Mouse (Mus musculus) limb, embryonic 14.5 days (tissue): ENCODE measurements at regions not wholly inside any gene's neighbourhood (a gene's known extent, or its start where the extent isn't known, plus 50 kb on each side); places are given as distances from the start of the nearest gene placed in this dataset.

Experiments used
- ATAC-seq: fragments of 200-750 bp; cut with Nextera tagmentation; 2 replicates; pipeline ENCODE4 v1.8.0; 2017; ENCODE audit warnings: low read depth, moderate number of reproducible peaks, moderate TSS enrichment; ENCODE audit not compliant: low FRiP score
- DNase-seq: peaks from one replicate; pipeline ENCODE4 v3.0.0-alpha.2; 2015; ENCODE audit warnings: low spot score
- H3K27ac ChIP-seq: fragments of 300-500 bp; sonication (generic); replicated peaks from 2 replicates; pipeline ENCODE4 v1.5.1; 2014; ENCODE audit warnings: low read depth, mild to moderate bottlenecking, low read length, moderate library complexity, mixed read lengths
- H3K27me3 ChIP-seq: fragments of 300-500 bp; sonication (generic); 2 replicates; pipeline ENCODE4 v1.6.1; 2014; ENCODE audit warnings: low read length, mixed read lengths; ENCODE audit not compliant: control insufficient read depth, insufficient read depth
- H3K36me3 ChIP-seq: fragments of 300-500 bp; sonication (generic); 2 replicates; pipeline ENCODE4 v1.6.1; 2014; ENCODE audit warnings: mild to moderate bottlenecking, low read length, moderate library complexity, mixed read lengths; ENCODE audit not compliant: control insufficient read depth, insufficient read depth
- H3K4me1 ChIP-seq: fragments of 300-500 bp; sonication (generic); 2 replicates; pipeline ENCODE4 v1.6.1; 2014; ENCODE audit warnings: antibody characterized with exemption, low read length, mixed read lengths; ENCODE audit not compliant: control insufficient read depth, insufficient read depth
- H3K4me2 ChIP-seq: fragments of 300-500 bp; sonication (generic); replicated peaks from 2 replicates; pipeline ENCODE4 v1.6.1; 2014; ENCODE audit warnings: low read depth, mild to moderate bottlenecking, low read length, moderate library complexity; ENCODE audit not compliant: severe bottlenecking
- H3K4me3 ChIP-seq: fragments of 300-500 bp; sonication (generic); replicated peaks from 2 replicates; pipeline ENCODE4 v1.5.1; 2014; ENCODE audit warnings: low read length
- H3K9ac ChIP-seq: fragments of 300-500 bp; sonication (generic); 2 replicates; pipeline ENCODE4 v1.6.1; 2014; ENCODE audit warnings: mild to moderate bottlenecking, low read depth, low read length, moderate library complexity; ENCODE audit not compliant: severe bottlenecking
- H3K9me3 ChIP-seq: fragments of 300-500 bp; sonication (generic); 2 replicates; pipeline ENCODE4 v1.6.1; 2016; ENCODE audit warnings: low read length; ENCODE audit not compliant: control insufficient read depth
- POLR2A ChIP-seq: fragments of 200-500 bp; IDR thresholded peaks from 2 replicates; pipeline ENCODE4 v1.8.0; 2012; ENCODE audit warnings: inconsistent platforms, mild to moderate bottlenecking, moderate library complexity, borderline replicate concordance; ENCODE audit not compliant: insufficient read depth, insufficient read length; ENCODE audit errors: extremely low read depth
- WGBS: fragments of 180-500 bp; shearing (Covaris S2); extraction: QIAGEN DNeasy Blood & Tissue Kit; methylation state at CpG from one replicate; pipeline ENCODE4 v1.1.7; 2014; 5-methylcytosine and 5-hydroxymethylcytosine counted together

DNA sequence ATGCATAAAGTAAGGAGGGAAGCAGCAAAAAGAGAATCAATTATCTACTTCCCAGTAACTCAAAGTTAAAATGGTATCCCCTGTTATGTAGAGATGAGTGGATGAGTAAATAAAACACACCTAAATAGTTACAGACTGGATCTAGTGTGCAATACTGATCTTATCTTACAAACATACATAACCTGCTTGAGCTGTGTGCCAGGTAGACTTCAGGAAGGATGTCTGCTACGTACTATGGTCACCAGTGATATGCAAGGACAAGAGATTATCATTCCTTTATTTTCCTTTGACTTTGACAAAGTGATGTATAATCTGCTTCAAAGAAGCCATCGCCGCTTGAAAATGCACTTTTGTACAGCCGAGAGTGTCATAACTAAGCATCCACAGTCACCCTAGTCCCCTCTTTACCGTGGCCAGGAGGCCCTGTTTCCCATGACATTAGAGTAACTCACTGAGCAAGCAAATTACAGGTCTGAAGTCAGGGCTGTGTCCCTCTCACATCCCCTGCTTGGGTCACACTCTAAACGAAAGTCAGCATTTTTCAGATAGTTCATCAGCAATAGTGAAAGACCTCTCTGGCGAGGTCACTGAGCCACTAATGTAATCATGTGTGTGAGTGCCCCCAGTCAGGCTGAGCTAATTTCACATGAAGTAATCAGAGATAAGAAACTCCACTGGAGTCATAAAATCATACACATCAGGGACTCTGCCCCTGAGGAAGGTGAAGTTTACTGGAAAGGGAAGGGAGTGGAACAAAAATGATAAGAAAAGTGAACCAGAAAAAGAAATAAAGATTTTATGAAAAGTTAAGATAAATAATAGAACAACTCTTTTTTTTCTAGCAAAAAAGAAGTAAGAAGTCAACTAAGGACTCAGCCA lies 929.8 kb upstream of the Gm7489 start:
- no peaks in the 10 kb centered on the region for H3K27me3 ChIP-seq
- H3K4me3 ChIP-seq: no peak overlapping the region
- DNase-seq (no peak), ATAC-seq (no peak)
- no peaks in the 10 kb centered on the region for H3K4me1 ChIP-seq
- H3K4me2 ChIP-seq: no peak overlapping the region
- H3K9me3 ChIP-seq: no peaks in the 10 kb centered on the region
- H3K36me3 ChIP-seq: no peaks in the 10 kb centered on the region
- H3K9ac ChIP-seq: no peak overlapping the region
- H3K27ac ChIP-seq: no peak overlapping the region
- 75% methylated on average over 7 of the region's 7 CpGs for WGBS
- TF ChIP-seq POLR2A: no peak

DNA sequence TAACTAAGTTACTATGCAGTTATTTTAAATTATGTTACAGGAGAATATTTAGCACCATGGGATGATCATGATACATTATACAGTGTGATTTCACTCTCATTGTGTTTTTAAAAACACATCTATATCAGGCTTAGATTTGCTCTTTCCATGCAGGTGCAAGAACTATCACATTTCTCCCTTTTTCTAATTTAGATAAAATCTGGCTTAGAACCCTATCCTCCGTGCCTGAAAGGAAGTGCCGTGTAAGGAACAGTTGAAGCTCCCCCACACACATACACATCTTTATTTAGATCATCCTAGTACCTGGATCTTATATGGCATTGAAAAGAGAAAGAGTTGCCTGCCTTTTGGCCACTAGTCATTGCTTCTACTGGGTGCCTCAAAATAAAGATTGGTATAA lies 925.0 kb upstream of the Gm7489 start:
- Histone ChIP-seq H3K36me3 (no peaks in the 10 kb centered on the region), H3K27me3 (no peaks in the 10 kb centered on the region), H3K27ac (no peak overlapping the region), H3K4me1 (no peaks in the 10 kb centered on the region), H3K9me3 (no peaks in the 10 kb centered on the region), H3K4me2 (no peak overlapping the region), H3K4me3 (no peak overlapping the region), H3K9ac (no peak overlapping the region)
- ATAC-seq (no peak), DNase-seq (no peak)
- TF ChIP-seq POLR2A: no peak
- WGBS: 66% methylated on average over 2 of the region's 2 CpGs

DNA sequence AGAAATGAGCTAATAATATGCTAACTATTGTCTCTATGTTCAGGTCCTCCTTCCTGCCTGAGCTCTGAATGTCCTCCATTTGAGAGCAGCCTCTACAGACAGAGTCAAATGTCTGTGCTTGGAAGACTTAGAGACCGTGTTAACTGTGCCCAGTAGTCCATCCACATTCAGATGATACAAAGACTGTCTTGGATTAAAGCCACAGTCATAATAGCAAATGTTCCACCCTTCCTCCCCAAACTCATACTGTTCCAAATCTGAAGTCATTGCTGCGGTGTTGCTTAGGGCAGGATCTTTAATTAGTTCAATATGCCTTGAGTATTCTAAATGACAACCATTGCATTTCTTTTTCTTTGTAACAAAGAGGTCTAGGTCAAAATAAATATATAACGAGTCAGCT lies 923.2 kb upstream of the Gm7489 start:
- H3K4me3 ChIP-seq: no peak overlapping the region
- WGBS: 50% methylated on average over 3 of the region's 3 CpGs
- TF ChIP-seq POLR2A: no peak
- ATAC-seq (no peak), DNase-seq (peak; percentile 17)
- no peaks in the 10 kb centered on the region for H3K27me3 ChIP-seq
- no peaks in the 10 kb centered on the region for H3K4me1 ChIP-seq
- H3K4me2 ChIP-seq: no peak overlapping the region
- no peak overlapping the region for H3K27ac ChIP-seq
- no peak overlapping the region for H3K9ac ChIP-seq
- H3K36me3 ChIP-seq: no peaks in the 10 kb centered on the region
- no peaks in the 10 kb centered on the region for H3K9me3 ChIP-seq

DNA sequence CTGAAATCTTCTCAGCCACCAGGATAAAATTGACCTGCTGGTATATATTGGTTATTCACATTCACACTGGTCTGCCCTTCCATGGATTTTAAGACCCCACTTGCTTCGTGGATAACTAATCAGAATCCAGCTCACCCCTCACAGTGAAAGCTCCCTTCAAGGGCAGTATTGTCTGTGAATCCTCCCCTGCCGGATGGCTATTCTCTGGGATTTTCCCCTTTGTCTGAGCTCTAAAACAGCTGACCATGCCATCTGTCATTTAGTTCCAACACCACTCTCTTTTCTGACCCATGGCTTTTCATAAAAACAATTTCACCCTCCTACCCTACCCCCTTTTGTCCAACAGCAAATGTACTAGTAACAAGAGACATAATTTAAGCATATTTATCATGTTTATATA lies 920.8 kb upstream of the Gm7489 start:
- Histone ChIP-seq H3K4me3 (no peak overlapping the region), H3K36me3 (no peaks in the 10 kb centered on the region), H3K27ac (no peak overlapping the region), H3K27me3 (no peaks in the 10 kb centered on the region), H3K9ac (no peak overlapping the region), H3K9me3 (no peaks in the 10 kb centered on the region), H3K4me2 (no peak overlapping the region), H3K4me1 (no peaks in the 10 kb centered on the region)
- DNase-seq: no peak
- ATAC-seq: no peak
- 53% methylated on average over 2 of the region's 2 CpGs for WGBS
- TF ChIP-seq POLR2A: no peak

DNA sequence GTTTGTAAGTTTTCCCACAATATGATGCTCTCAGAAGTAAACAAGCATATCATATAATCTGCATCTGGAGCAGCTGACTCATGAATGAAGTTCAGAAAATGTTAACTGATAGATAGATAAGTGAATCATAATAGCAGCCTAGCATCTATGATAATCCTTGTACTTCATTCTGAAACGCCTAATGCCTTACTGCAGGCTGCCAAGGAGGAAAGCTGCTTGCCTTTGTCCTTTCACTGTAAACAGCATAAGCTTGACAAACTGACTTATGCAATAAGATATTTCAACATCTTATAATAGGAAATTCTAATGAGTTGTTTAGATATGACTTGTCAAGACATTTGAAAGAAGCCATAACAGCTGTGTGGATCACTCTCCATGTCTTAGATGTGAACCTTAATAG lies 920.3 kb upstream of the Gm7489 start:
- DNase-seq (no peak), ATAC-seq (no peak)
- H3K9ac ChIP-seq: no peak overlapping the region
- no peaks in the 10 kb centered on the region for H3K36me3 ChIP-seq
- H3K4me2 ChIP-seq: no peak overlapping the region
- no peak overlapping the region for H3K4me3 ChIP-seq
- no peaks in the 10 kb centered on the region for H3K9me3 ChIP-seq
- 81% methylated on average over 1 of the region's 1 CpGs for WGBS
- H3K4me1 ChIP-seq: no peaks in the 10 kb centered on the region
- no peaks in the 10 kb centered on the region for H3K27me3 ChIP-seq
- TF ChIP-seq POLR2A: no peak
- H3K27ac ChIP-seq: no peak overlapping the region
